Mouse (Mus musculus) small intestine, adult 10 weeks (tissue): ENCODE data around the gene Krt9. TPM values are rescaled to one million over a fixed set of nuclear protein-coding genes. Genes with fewer than 3 reads are reported as not detected.

ENCODE experiments used
- polyA plus RNA-seq: library from polyadenylated mRNA; stranded (reverse); fragments of 350-450 nt; fragmentation: Illumina TruSeq; extraction: RNeasy Lipid Tissue Mini Kit (QIAGEN cat#74804); gene quantifications from one replicate; pipeline ENCODE4 v1.2.3, GENCODE M21; 2014; ENCODE audit warnings: low replicate concordance

Gene Krt9
- not detected for polyA plus RNA-seq

GRCm38 (mm10) chr11:100192992-100193391 is at the start of gene Krt9:
Krt9 (minus strand) TSS chr11:100193246.

GRCm38 (mm10) chr11:100207498-100207897 is 14.5 kb upstream of the Krt9 start, which contains the start of gene Krt14:
Krt14 (minus strand) TSS chr11:100207548.

DNA sequence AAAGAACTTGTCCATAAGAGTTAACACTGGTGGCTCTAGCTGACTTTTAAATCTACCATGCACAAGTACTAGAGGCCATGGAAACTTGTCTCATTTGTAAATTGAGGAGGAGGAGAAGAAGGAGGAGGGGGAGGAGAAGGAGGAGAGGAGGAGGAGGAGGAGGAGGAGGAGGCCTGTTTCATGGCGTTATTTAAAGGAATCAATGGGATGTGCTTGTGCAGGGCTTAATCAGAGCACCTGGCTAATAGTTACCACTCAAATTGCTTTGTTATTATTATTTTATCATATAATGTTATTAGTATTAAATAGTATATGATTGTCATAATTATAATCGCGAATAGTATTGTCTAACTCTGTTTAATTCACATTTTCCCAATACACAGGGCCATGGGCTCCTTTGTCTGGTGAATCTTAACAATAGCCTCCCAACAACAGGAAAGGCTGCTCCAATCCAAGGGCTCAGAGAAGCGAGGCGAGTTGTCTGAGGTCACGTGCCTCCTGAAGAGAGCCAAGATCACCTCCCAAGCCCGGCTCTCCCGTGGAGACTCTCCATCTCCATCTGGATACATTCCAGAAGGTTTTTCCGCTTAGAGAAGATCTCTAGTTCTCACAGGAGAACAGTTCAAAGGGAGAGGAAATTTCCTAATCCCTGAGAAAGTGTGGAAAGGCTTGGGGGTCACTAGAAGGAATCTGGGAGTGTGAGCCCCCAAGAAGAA is 44.3 kb downstream of the Krt9 start, which contains the start of gene Krt19:
Gene Krt19 (minus strand): TSS at position 51 of the 716 bp plus-strand sequence.

Other genes with a start within 250 kb of the Krt9 start
- not detected for gene Krtap9-5, start 244.8 kb downstream of the Krt9 start, polyA plus RNA-seq
- not detected for gene Krtap29-1, start 214.2 kb downstream of the Krt9 start, polyA plus RNA-seq
- gene Krtap16-1, start 206.6 kb downstream of the Krt9 start, polyA plus RNA-seq, result not detected
- gene Krtap17-1, start 199.3 kb downstream of the Krt9 start, polyA plus RNA-seq, result not detected
- gene Krt33a, start 177.0 kb downstream of the Krt9 start, polyA plus RNA-seq, result not detected
- gene Krt33b, start 163.4 kb downstream of the Krt9 start, polyA plus RNA-seq, result not detected
- gene Krt34, start 151.7 kb downstream of the Krt9 start, polyA plus RNA-seq, result not detected
- gene Krt31, start 142.7 kb downstream of the Krt9 start, polyA plus RNA-seq, result not detected
- gene Krt32, start 105.0 kb downstream of the Krt9 start, polyA plus RNA-seq, result not detected
- gene Krt35, start 97.0 kb downstream of the Krt9 start, polyA plus RNA-seq, result not detected
- not detected for gene Krt36, start 87.6 kb downstream of the Krt9 start, polyA plus RNA-seq
- gene Krt13, start 71.7 kb downstream of the Krt9 start, polyA plus RNA-seq, result not detected
- gene Krt15, start 57.3 kb downstream of the Krt9 start, polyA plus RNA-seq, result not detected
- gene Krt19, start 44.6 kb downstream of the Krt9 start, polyA plus RNA-seq, result 9.9 TPM
- not detected for gene Krt14, start 14.3 kb upstream of the Krt9 start, polyA plus RNA-seq
- not detected for gene Krt16, start 55.7 kb upstream of the Krt9 start, polyA plus RNA-seq
- gene Krt17, start 67.8 kb upstream of the Krt9 start, polyA plus RNA-seq, result not detected
- not detected for gene Krt42, start 76.6 kb upstream of the Krt9 start, polyA plus RNA-seq
- gene Eif1, start 126.6 kb upstream of the Krt9 start, polyA plus RNA-seq, result 1,556 TPM
- gene Gast, start 141.2 kb upstream of the Krt9 start, polyA plus RNA-seq, result not detected
- gene Hap1, start 162.9 kb upstream of the Krt9 start, polyA plus RNA-seq, result 0.22 TPM
- 3.0 TPM for gene Jup, start 204.5 kb upstream of the Krt9 start, polyA plus RNA-seq
- not detected for gene P3h4, start 221.6 kb upstream of the Krt9 start, polyA plus RNA-seq
- gene Fkbp10, start 222.5 kb upstream of the Krt9 start, polyA plus RNA-seq, result not detected
- gene Nt5c3b, start 248.6 kb upstream of the Krt9 start, polyA plus RNA-seq, result 3.2 TPM
- not detected for gene Klhl10, start 248.7 kb upstream of the Krt9 start, polyA plus RNA-seq